Mouse (Mus musculus) effector memory CD4-positive, alpha-beta T cell, adult 7 months (primary cell): ENCODE data around the gene Mrps7. TPM values are rescaled to one million over a fixed set of nuclear protein-coding genes. Genes with fewer than 3 reads are reported as not detected.

Experiments used
- polyA plus RNA-seq: library from polyadenylated mRNA; unstranded; fragments of 100-300 nt; shearing (Covaris generic); gene quantifications from one replicate; pipeline ENCODE4 v1.2.1, GENCODE M21; 2017

Gene Mrps7
- polyA plus RNA-seq: 94.3 TPM

GRCm38 (mm10) chr11:115603476-115604303, at the start of gene Mrps7, which contains the start of gene Gga3:
Mrps7 (plus strand) TSS chr11:115603925.
Gga3 (minus strand) TSS chr11:115604051.

DNA sequence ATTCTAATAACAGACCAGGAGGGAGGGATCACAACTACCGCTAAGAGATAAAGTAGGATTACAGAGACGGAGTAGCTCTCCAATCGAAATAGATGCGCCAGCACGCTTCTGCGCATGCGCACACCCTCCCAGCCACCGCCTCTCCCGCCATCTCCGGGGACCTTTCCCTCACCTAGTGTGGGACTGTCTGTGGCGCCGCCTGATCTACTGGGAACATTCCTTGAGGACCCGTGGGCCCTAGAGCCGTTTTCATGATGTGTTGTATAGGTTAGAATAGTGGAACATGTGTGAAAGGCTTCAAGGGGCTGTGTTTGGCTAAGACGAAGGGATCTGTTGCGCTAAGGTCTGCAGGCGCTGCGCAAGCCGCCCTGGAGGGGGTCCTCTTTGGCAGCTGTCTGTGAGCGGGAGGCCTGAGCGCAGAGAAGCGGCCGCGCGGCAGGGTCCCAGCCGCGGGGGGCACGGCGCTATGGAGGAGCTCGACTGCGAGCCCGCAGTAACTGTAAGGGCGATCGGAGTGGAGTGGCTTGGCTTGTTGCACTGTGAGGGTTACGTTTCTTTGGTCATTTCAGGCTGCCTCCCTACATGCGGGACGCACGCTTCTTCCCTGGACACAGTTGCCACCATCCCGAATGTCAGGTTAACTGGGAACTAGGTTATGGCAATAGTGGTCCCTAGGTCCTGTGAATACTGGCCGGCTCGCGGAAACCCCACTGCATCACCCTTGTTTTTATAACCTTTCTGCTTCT, 39.5 kb upstream of the Mrps7 start, which contains the start of gene Nup85:
Gene Nup85, plus strand, starts transcription at position 371 of the 746 bp plus-strand sequence.

GRCm38 (mm10) chr11:115612410-115613137, 8.8 kb downstream of the Mrps7 start, which contains the start of gene Mif4gd:
Mif4gd (minus strand) TSS chr11:115612969.

DNA sequence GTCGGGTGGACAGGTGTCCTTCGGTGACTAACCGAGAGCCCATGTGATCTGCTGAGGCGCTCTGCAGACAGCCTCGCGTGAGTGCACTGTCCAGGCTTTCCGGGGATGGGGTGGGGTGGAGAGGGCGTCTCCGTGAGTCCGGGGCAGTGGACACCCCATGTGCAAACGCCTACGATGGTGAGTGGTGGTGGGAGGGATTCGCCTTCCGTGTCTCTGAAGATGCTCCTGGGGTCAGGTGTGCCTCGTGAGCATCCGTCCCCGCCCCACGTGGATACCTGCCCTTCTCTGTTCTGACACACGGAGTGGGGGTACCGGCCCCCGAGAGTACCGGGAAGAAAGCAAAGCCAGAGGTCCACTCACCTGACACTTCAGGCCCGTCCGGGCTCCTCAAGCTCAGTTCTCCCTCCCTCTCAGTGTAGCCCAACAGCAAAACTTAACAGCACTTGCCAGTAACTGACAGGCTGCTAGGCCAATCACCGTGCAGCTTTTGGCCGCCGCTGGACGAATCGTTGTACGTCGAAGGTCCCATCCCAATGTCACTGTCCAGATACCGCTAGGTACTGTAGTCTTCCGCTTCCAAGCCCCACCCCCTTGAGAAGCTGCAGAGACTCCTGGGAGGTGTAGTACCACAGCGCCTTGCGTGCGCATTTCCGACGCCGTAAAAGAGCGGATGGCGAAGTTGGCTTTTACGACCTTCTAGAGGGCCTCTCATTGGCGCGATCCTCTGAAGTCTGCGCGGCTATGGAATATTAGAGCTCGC, 24.2 kb downstream of the Mrps7 start, which contains the start of gene Slc25a19:
Gene Slc25a19, minus strand, starts transcription at position 591 of the 760 bp plus-strand sequence.

Other genes with a start within 250 kb of the Mrps7 start
- gene Hid1, start 236.2 kb upstream of the Mrps7 start, polyA plus RNA-seq: 47.3 TPM
- 0.34 TPM for gene Cdr2l, start 222.0 kb upstream of the Mrps7 start, polyA plus RNA-seq
- 82.4 TPM for gene Mrpl58, start 200.2 kb upstream of the Mrps7 start, polyA plus RNA-seq
- 600 TPM for gene Atp5h, start 184.0 kb upstream of the Mrps7 start, polyA plus RNA-seq
- gene Kctd2, start 183.8 kb upstream of the Mrps7 start, polyA plus RNA-seq: 81.7 TPM
- 0.45 TPM for gene Trim80, start 163.4 kb upstream of the Mrps7 start, polyA plus RNA-seq
- gene Slc16a5, start 141.5 kb upstream of the Mrps7 start, polyA plus RNA-seq: 1.3 TPM
- 45.1 TPM for gene Armc7, start 128.3 kb upstream of the Mrps7 start, polyA plus RNA-seq
- gene Nt5c, start 112.1 kb upstream of the Mrps7 start, polyA plus RNA-seq: 208 TPM
- gene Jpt1, start 89.5 kb upstream of the Mrps7 start, polyA plus RNA-seq: 368 TPM
- 690 TPM for gene Sumo2, start 67.6 kb upstream of the Mrps7 start, polyA plus RNA-seq
- gene Nup85, start 39.5 kb upstream of the Mrps7 start, polyA plus RNA-seq: 58.3 TPM
- 33.7 TPM for gene Gga3, start 126 bp downstream of the Mrps7 start, polyA plus RNA-seq
- gene Mif4gd, start 9.0 kb downstream of the Mrps7 start, polyA plus RNA-seq: 499 TPM
- gene Slc25a19, start 24.4 kb downstream of the Mrps7 start, polyA plus RNA-seq: 77.3 TPM
- 258 TPM for gene Grb2, start 104.7 kb downstream of the Mrps7 start, polyA plus RNA-seq
- 16.2 TPM for gene Tmem94, start 161.5 kb downstream of the Mrps7 start, polyA plus RNA-seq
- gene Caskin2, start 209.7 kb downstream of the Mrps7 start, polyA plus RNA-seq: 1.2 TPM
- 29.4 TPM for gene Tsen54, start 210.8 kb downstream of the Mrps7 start, polyA plus RNA-seq
- 29.6 TPM for gene Llgl2, start 220.1 kb downstream of the Mrps7 start, polyA plus RNA-seq